Mouse (Mus musculus): ENCODE data around the gene Kctd20.

DNA sequence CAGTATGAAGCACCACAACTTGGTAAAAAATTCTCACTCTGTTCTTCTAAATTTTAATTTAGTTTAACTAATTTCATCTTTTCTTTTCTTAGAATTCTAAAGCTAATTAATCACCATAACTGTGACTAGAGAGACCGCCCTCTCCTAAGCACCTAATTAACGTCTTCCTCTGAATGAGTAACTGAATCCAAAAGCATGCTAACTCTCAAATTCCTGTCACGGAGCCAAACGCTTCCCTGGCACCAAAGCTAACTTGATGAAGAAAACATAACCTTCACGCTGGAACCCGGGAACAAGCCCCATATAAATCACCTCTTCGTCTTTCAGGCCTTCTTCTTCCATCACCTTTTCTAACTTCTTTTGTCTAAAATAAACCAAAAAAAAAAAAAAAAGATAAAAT is 40.4 kb downstream of the Kctd20 start:
- TF ChIP-seq CTCF (IDR thresholded peaks at IDR 0.05; ENCODE audit: low read depth) (no peak), EP300 (optimal IDR thresholded peaks at IDR 0.05) (no peak)
